ENCODE assay signal across 12 mouse cellular contexts in the genomic region with DNA sequence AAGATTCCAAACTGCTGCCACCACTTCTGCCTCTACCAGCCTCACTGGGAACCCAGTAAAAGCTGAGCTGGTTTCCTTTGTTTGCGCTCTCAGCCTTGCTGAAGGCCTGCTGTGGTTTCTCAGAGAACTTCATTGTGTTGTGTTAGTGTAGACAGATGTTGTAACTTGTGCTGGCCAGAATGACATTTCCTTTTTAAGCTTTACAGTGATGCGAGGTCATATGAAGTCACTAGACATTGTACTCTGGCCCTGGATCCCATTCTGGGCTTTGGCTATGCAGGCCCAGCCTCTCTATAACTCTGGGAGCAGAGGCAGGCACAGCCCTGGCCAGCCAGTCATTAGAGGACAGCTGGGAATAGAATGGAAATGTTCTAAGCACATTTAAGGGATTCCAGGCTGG.
DNase-seq lines count a peak whose midpoint lies in the region; ATAC-seq and TF ChIP-seq lines count a peak whose summit lies in the region.
"Had no signal": no experiment of that assay in that cellular context is flagged by ENCODE, and none has a peak within 500 bp of the region (broad histone marks: within the 10 kb centered on the region; RNA-seq: fewer than 3 reads in every experiment).

No protein-coding gene starts in this region.

- H3K36me3 ChIP-seq in forebrain, embryonic 13.5 days (ENCODE audit: poor library complexity, severe bottlenecking): no peaks in the 10 kb centered on the region
- H3K36me3 ChIP-seq in heart, embryonic 16.5 days (ENCODE audit: control insufficient read depth, insufficient read depth): no peaks in the 10 kb centered on the region

- 86% methylated on average over 2 of the region's 2 CpGs for whole genome bisulfite sequencing in forebrain, embryonic 13.5 days
- WGBS in heart, embryonic 16.5 days: 43% methylated on average over 2 of the region's 2 CpGs

- peaks cover 22% of the 10 kb centered on the region for H3K4me1 ChIP-seq in forebrain, embryonic 13.5 days
- H3K4me1 ChIP-seq in heart, embryonic 16.5 days (ENCODE audit: control insufficient read depth, insufficient read depth, low read length): peaks cover 35% of the 10 kb centered on the region

- peak overlapping the region; percentile 74; the same call in 1 of the 2 replicates for H3K27ac ChIP-seq in layer of hippocampus, adult 2 months
- H3K27ac ChIP-seq in forebrain, embryonic 13.5 days: peak overlapping the region; percentile 55
- H3K27ac ChIP-seq in heart, embryonic 16.5 days (ENCODE audit: low read length): peak overlapping the region; percentile 80

- no peak overlapping the region for H3K4me2 ChIP-seq in forebrain, embryonic 13.5 days
- H3K4me2 ChIP-seq in heart, embryonic 16.5 days (ENCODE audit: low read depth, low read length): no peak overlapping the region

- H3K4me3 ChIP-seq in layer of hippocampus, adult 2 months: no peak overlapping the region
- no peak overlapping the region for H3K4me3 ChIP-seq in forebrain, embryonic 13.5 days
- H3K4me3 ChIP-seq in heart, embryonic 16.5 days (ENCODE audit: low read length): no peak overlapping the region
- H3K4me3 ChIP-seq: myocyte had no signal

- TF ChIP-seq CTCF in layer of hippocampus, adult 2 months (conservative IDR thresholded peaks at IDR 0.05): no peak

- H3K27me3 ChIP-seq in forebrain, embryonic 13.5 days: no peaks in the 10 kb centered on the region
- no peaks in the 10 kb centered on the region for H3K27me3 ChIP-seq in heart, embryonic 16.5 days (ENCODE audit: control insufficient read depth, insufficient read depth, low read length)

- no peak overlapping the region for H3K9ac ChIP-seq in forebrain, embryonic 13.5 days
- no peak overlapping the region for H3K9ac ChIP-seq in heart, embryonic 16.5 days (ENCODE audit: low read length)

- ATAC-seq in forebrain, embryonic 13.5 days: no peak
- ATAC-seq in heart, embryonic 16.5 days (replicated peaks; ENCODE audit: extremely low read depth, insufficient read depth, low FRiP score): peak; percentile 46; the same call in 1 of the 2 replicates

- DNase-seq in layer of hippocampus, adult 2 months (ENCODE audit: low spot score in 2 of 2): no peak
- DNase-seq in layer of hippocampus, adult 8-10 months (ENCODE audit: low spot score in 2 of 2): no peak
- peak; percentile 14 to 35 for DNase-seq in lung, postnatal 4 days
- no peak for DNase-seq in cerebellum, adult 18-20 months
- no peak for DNase-seq in adrenal gland, adult 18-20 months (ENCODE audit: low spot score in 2 of 2)
- DNase-seq: adrenal gland, postnatal 14 days; right cerebral cortex, postnatal 25 days; thymus, postnatal 36 days had no signal

- H3K9me3 ChIP-seq in forebrain, embryonic 13.5 days (replicated peaks): no peaks in the 10 kb centered on the region
- no peaks in the 10 kb centered on the region for H3K9me3 ChIP-seq in heart, embryonic 16.5 days (replicated peaks; ENCODE audit: control insufficient read depth, low read length)
- H3K9me3 ChIP-seq: G1E had no signal

Comparison
In these comparisons a context has a peak if more than half of its experiments do, and no peak if none do; other contexts are left out.
1. DNase-seq: peak in lung, postnatal 4 days (2 of 2); none in layer of hippocampus, adult 2 months (0 of 2), layer of hippocampus, adult 8-10 months (0 of 2), cerebellum, adult 18-20 months (0 of 2) and adrenal gland, adult 18-20 months (0 of 2).
2. Peak in every context shown above with its lines, with median percentiles within 50 percentile points of each other: H3K27ac ChIP-seq.